Mouse (Mus musculus): ENCODE results near the gene Nat8f2. TPM values are rescaled to one million over a fixed set of nuclear protein-coding genes. Genes with fewer than 3 reads are reported as not detected.
"Not testable (repeated sequence)": the region's sequence is repeated elsewhere in the genome, so short reads cannot be mapped to it uniquely, and the experiment has no call there.

The Nat8f2 gene
- polyA plus RNA-seq, 1 experiment from 2014 or later: not detected

- not testable (repeated sequence) for H3K27me3 ChIP-seq; H3K9me3 ChIP-seq; H3K4me1 ChIP-seq; H3K4me2 ChIP-seq (replicated peaks); H3K27ac ChIP-seq (replicated peaks); H3K9ac ChIP-seq (replicated peaks); H3K36me3 ChIP-seq; ATAC-seq (replicated peaks); H3K4me3 ChIP-seq
- 77% methylated on average over 7 of the region's 8 CpGs for WGBS
Observed at GRCm38 (mm10) chr6:85898596-85899475, 29.9 kb upstream of the Nat8f2 start.

GRCm38 (mm10) chr6:85895061-85895648 is 26.2 kb upstream of the Nat8f2 start:
- WGBS: 74% methylated on average over 25 of the region's 25 CpGs
- not testable (repeated sequence) for H3K9ac ChIP-seq (replicated peaks)

GRCm38 (mm10) chr6:85888961-85889360 is 20.0 kb upstream of the Nat8f2 start:
- Histone ChIP-seq H3K27me3 (no peaks in the 10 kb centered on the region), H3K4me2 (replicated peaks) (no peak overlapping the region), H3K36me3 (no peaks in the 10 kb centered on the region), H3K9me3 (peaks cover under 1% of the 10 kb centered on the region; the same call in 1 of the 2 replicates), H3K27ac (replicated peaks) (no peak overlapping the region), H3K9ac (replicated peaks) (no peak overlapping the region), H3K4me1 (no peaks in the 10 kb centered on the region), H3K4me3 (no peak overlapping the region)
- WGBS: 86% methylated on average over 2 of the region's 2 CpGs
- ATAC-seq (replicated peaks): no peak

More at GRCm38 (mm10) chr6:85895061-85895648, 26.2 kb upstream of the Nat8f2 start:
- not testable (repeated sequence) for H3K27me3 ChIP-seq; H3K4me2 ChIP-seq (replicated peaks); H3K36me3 ChIP-seq; H3K4me3 ChIP-seq; H3K27ac ChIP-seq (replicated peaks); H3K4me1 ChIP-seq; H3K9me3 ChIP-seq; ATAC-seq (replicated peaks)

- Histone ChIP-seq H3K4me2 (replicated peaks) (no peak overlapping the region), H3K4me3 (no peak overlapping the region), H3K27ac (replicated peaks) (no peak overlapping the region), H3K4me1 (no peaks in the 10 kb centered on the region), H3K36me3 (no peaks in the 10 kb centered on the region), H3K27me3 (no peaks in the 10 kb centered on the region), H3K9me3 (peaks cover 10% of the 10 kb centered on the region; the same call in 1 of the 2 replicates), H3K9ac (replicated peaks) (no peak overlapping the region)
- no peak for ATAC-seq (replicated peaks)
- 89% methylated on average over 1 of the region's 1 CpGs for WGBS
Observed at GRCm38 (mm10) chr6:85884311-85884710, 15.4 kb upstream of the Nat8f2 start.

GRCm38 (mm10) chr6:85883246-85883645 is 14.3 kb upstream of the Nat8f2 start:
- not testable (repeated sequence) for H3K4me3 ChIP-seq; H3K27ac ChIP-seq (replicated peaks); H3K36me3 ChIP-seq; ATAC-seq (replicated peaks); H3K27me3 ChIP-seq; H3K4me1 ChIP-seq; H3K4me2 ChIP-seq (replicated peaks); H3K9ac ChIP-seq (replicated peaks)
- H3K9me3 ChIP-seq: peaks cover 10% of the 10 kb centered on the region; the same call in 1 of the 2 replicates
- 92% methylated on average over 9 of the region's 9 CpGs for WGBS

- H3K27me3 ChIP-seq: no peaks in the 10 kb centered on the region
- no peak overlapping the region for H3K27ac ChIP-seq (replicated peaks)
- H3K4me2 ChIP-seq (replicated peaks): no peak overlapping the region
- H3K9ac ChIP-seq (replicated peaks): no peak overlapping the region
- no peak overlapping the region for H3K4me3 ChIP-seq
- H3K9me3 ChIP-seq: no peaks in the 10 kb centered on the region
- H3K4me1 ChIP-seq: no peaks in the 10 kb centered on the region
- H3K36me3 ChIP-seq: no peaks in the 10 kb centered on the region
- WGBS: 91% methylated on average over 8 of the region's 8 CpGs
- no peak for ATAC-seq (replicated peaks)
Observed at GRCm38 (mm10) chr6:85867726-85868690, 950 bp downstream of the Nat8f2 start.

GRCm38 (mm10) chr6:85866995-85867394 is 2.0 kb downstream of the Nat8f2 start:
- H3K9me3 ChIP-seq; H3K36me3 ChIP-seq; H3K4me3 ChIP-seq; H3K4me1 ChIP-seq; ATAC-seq (replicated peaks); H3K9ac ChIP-seq (replicated peaks); H3K4me2 ChIP-seq (replicated peaks); H3K27me3 ChIP-seq; H3K27ac ChIP-seq (replicated peaks): not testable (repeated sequence)
- 71% methylated on average over 1 of the region's 1 CpGs for WGBS

GRCm38 (mm10) chr6:85866166-85866565 is 2.8 kb downstream of the Nat8f2 start:
- ATAC-seq (replicated peaks); H3K4me1 ChIP-seq; H3K9ac ChIP-seq (replicated peaks); H3K36me3 ChIP-seq; H3K9me3 ChIP-seq; H3K27ac ChIP-seq (replicated peaks); H3K27me3 ChIP-seq; H3K4me3 ChIP-seq; H3K4me2 ChIP-seq (replicated peaks): not testable (repeated sequence)
- WGBS: 89% methylated on average over 3 of the region's 3 CpGs

- not testable (repeated sequence) for H3K9me3 ChIP-seq; H3K4me1 ChIP-seq; H3K27ac ChIP-seq (replicated peaks); H3K4me2 ChIP-seq (replicated peaks); H3K36me3 ChIP-seq; H3K4me3 ChIP-seq; H3K27me3 ChIP-seq; H3K9ac ChIP-seq (replicated peaks); ATAC-seq (replicated peaks)
- WGBS: 64% methylated on average over 6 of the region's 7 CpGs
Observed at GRCm38 (mm10) chr6:85864900-85865639, 3.9 kb downstream of the Nat8f2 start.

GRCm38 (mm10) chr6:85863840-85864239 is 5.1 kb downstream of the Nat8f2 start:
- WGBS: 90% methylated on average over 2 of the region's 2 CpGs
- H3K9ac ChIP-seq (replicated peaks): no peak overlapping the region
- H3K9me3 ChIP-seq: no peaks in the 10 kb centered on the region
- ATAC-seq (replicated peaks): no peak
- no peak overlapping the region for H3K4me2 ChIP-seq (replicated peaks)
- H3K4me1 ChIP-seq: no peaks in the 10 kb centered on the region
- H3K27ac ChIP-seq (replicated peaks): no peak overlapping the region
- H3K27me3 ChIP-seq: no peaks in the 10 kb centered on the region
- H3K4me3 ChIP-seq: no peak overlapping the region
- no peaks in the 10 kb centered on the region for H3K36me3 ChIP-seq

- H3K9me3 ChIP-seq: no peaks in the 10 kb centered on the region
- H3K4me2 ChIP-seq (replicated peaks): no peak overlapping the region
- H3K36me3 ChIP-seq: no peaks in the 10 kb centered on the region
- H3K4me3 ChIP-seq: no peak overlapping the region
- H3K27me3 ChIP-seq: no peaks in the 10 kb centered on the region
- H3K4me1 ChIP-seq: no peaks in the 10 kb centered on the region
- no peak overlapping the region for H3K9ac ChIP-seq (replicated peaks)
- WGBS: 71% methylated on average over 2 of the region's 2 CpGs
- no peak for ATAC-seq (replicated peaks)
- H3K27ac ChIP-seq (replicated peaks): no peak overlapping the region
Observed at GRCm38 (mm10) chr6:85863136-85863535, 5.8 kb downstream of the Nat8f2 start.
